Mouse (Mus musculus) MEL (cell line): Measurements from ENCODE around the gene Dydc2. TPM values are rescaled to one million over a fixed set of nuclear protein-coding genes. Genes with fewer than 3 reads are reported as not detected.

Experiments
- DNase-seq: peaks from one replicate; pipeline ENCODE4 v3.0.0; 2011; ENCODE audit warnings: low read depth, low spot score
- H3K27ac ChIP-seq: 2 replicates; pipeline ENCODE4 v1.5.1; 2012; ENCODE audit warnings: low read depth, mild to moderate bottlenecking, control low read depth, low read length, moderate library complexity; ENCODE audit not compliant: control insufficient read depth
- H3K27me3 ChIP-seq, 2 experiments: fragments of 150-350 bp in 1 of 2; sonication (generic) in 1 of 2; 2 replicates each; pipeline ENCODE4 v1.6.1; 2012; ENCODE audit warnings: low read length in 2 of 2, mild to moderate bottlenecking in 2 of 2, improper control_type of control experiment in 1 of 2, moderate library complexity in 1 of 2; ENCODE audit not compliant: insufficient read depth in 2 of 2, control insufficient read depth in 1 of 2
- H3K36me3 ChIP-seq, 2 experiments: 2 replicates each; pipeline ENCODE4 v1.6.1; 2012 to 2014; ENCODE audit warnings: low read length in 2 of 2, improper control_type of control experiment in 1 of 2, inconsistent platforms in 1 of 2, mild to moderate bottlenecking in 1 of 2; ENCODE audit not compliant: insufficient read depth in 2 of 2, control insufficient read depth in 1 of 2
- H3K4me1 ChIP-seq, 2 experiments: fragments of 150-350 bp in 1 of 2; sonication (generic) in 1 of 2; 2 replicates each; pipeline ENCODE4 v1.6.1; 2012; ENCODE audit warnings: low read length in 2 of 2, improper control_type of control experiment in 1 of 2, mild to moderate bottlenecking in 1 of 2; ENCODE audit not compliant: insufficient read depth in 2 of 2, control insufficient read depth in 1 of 2
- H3K4me3 ChIP-seq, 2 experiments: fragments of 150-350 bp in 1 of 2; sonication (generic) in 1 of 2; 2 replicates each; pipeline ENCODE4 v1.5.1; 2012; ENCODE audit warnings: low read depth in 2 of 2, low read length in 2 of 2, mild to moderate bottlenecking in 2 of 2, moderate library complexity in 2 of 2, control low read depth in 1 of 2, improper control_type of control experiment in 1 of 2; ENCODE audit not compliant: control insufficient read depth in 1 of 2, insufficient read depth in 1 of 2
- H3K79me2 ChIP-seq: 2 replicates; pipeline ENCODE4 v1.6.1; 2012; ENCODE audit warnings: mild to moderate bottlenecking, low read length, moderate library complexity; ENCODE audit not compliant: control insufficient read depth, poor library complexity, insufficient read depth
- H3K9ac ChIP-seq: 2 replicates; pipeline ENCODE4 v1.6.1; 2012; ENCODE audit warnings: low read depth, mild to moderate bottlenecking, control low read depth, low read length, moderate library complexity; ENCODE audit not compliant: control insufficient read depth, poor library complexity, severe bottlenecking
- H3K9me3 ChIP-seq: fragments of 150-350 bp; sonication (generic); replicated peaks from 2 replicates; pipeline ENCODE4 v1.6.1; 2012; ENCODE audit warnings: mild to moderate bottlenecking, low read length, improper control_type of control experiment, moderate library complexity; ENCODE audit not compliant: insufficient read depth
- CHD1 ChIP-seq: IDR thresholded peaks from 2 replicates; pipeline ENCODE4 v1.6.1; 2012; ENCODE audit warnings: low read depth, mild to moderate bottlenecking, inconsistent platforms, low read length, improper control_type of control experiment
- CHD2 ChIP-seq: IDR thresholded peaks from 2 replicates; pipeline ENCODE4 v1.6.1; 2011; ENCODE audit warnings: low read length, improper control_type of control experiment
- CTCF ChIP-seq, 3 experiments: IDR thresholded peaks in 2 of 3; conservative IDR thresholded peaks in 1 of 3; 2 replicates each; pipeline ENCODE4 v1.5.1; 2011 to 2012; ENCODE audit warnings: low read length in 3 of 3, low read depth in 2 of 3, mild to moderate bottlenecking in 2 of 3, improper control_type of control experiment in 1 of 3, inconsistent platforms in 1 of 3, mixed read lengths in 1 of 3, moderate library complexity in 1 of 3; ENCODE audit not compliant: control insufficient read depth in 1 of 3, insufficient read depth in 1 of 3, poor library complexity in 1 of 3, severe bottlenecking in 1 of 3
- E2F4 ChIP-seq: IDR thresholded peaks from 2 replicates; pipeline ENCODE4 v1.6.1; 2011; ENCODE audit warnings: low read depth, low read length, improper control_type of control experiment, borderline replicate concordance
- ELF1 ChIP-seq: IDR thresholded peaks from 2 replicates; pipeline ENCODE4 v1.6.1; 2014; ENCODE audit warnings: low read depth, mild to moderate bottlenecking, inconsistent platforms, low read length, improper control_type of control experiment, moderate library complexity
- EP300 ChIP-seq, 2 experiments: IDR thresholded peaks; 2 replicates each; pipeline ENCODE4 v1.6.1; 2011; ENCODE audit warnings: improper control_type of control experiment in 2 of 2, low read length in 2 of 2, low read depth in 1 of 2, mild to moderate bottlenecking in 1 of 2
- ETS1 ChIP-seq: IDR thresholded peaks from 2 replicates; pipeline ENCODE4 v1.6.1; 2012; ENCODE audit warnings: low read depth, mild to moderate bottlenecking, inconsistent platforms, low read length, improper control_type of control experiment, moderate library complexity
- GATA1 ChIP-seq: IDR thresholded peaks from 2 replicates; pipeline ENCODE4 v1.6.1; 2011; ENCODE audit warnings: low read depth, low read length, improper control_type of control experiment
- KAT2A ChIP-seq: conservative IDR thresholded peaks from 2 replicates; pipeline ENCODE4 v1.6.1; 2012; ENCODE audit warnings: low read depth, low read length, improper control_type of control experiment, inconsistent platforms
- MXI1 ChIP-seq: IDR thresholded peaks from 2 replicates; pipeline ENCODE4 v1.6.1; 2011; ENCODE audit warnings: mild to moderate bottlenecking, low read depth, low read length, improper control_type of control experiment
- MYB ChIP-seq: IDR thresholded peaks from 2 replicates; pipeline ENCODE4 v1.6.1; 2011; ENCODE audit warnings: mild to moderate bottlenecking, low read depth, low read length, improper control_type of control experiment
- MYC ChIP-seq: IDR thresholded peaks from 2 replicates; pipeline ENCODE4 v1.6.1; 2011; ENCODE audit warnings: low read depth, mild to moderate bottlenecking, low read length, improper control_type of control experiment, moderate library complexity
- NELFE ChIP-seq: IDR thresholded peaks from 2 replicates; pipeline ENCODE4 v1.6.1; 2011; ENCODE audit warnings: low read depth, low read length, improper control_type of control experiment
- NRF1 ChIP-seq: IDR thresholded peaks from 2 replicates; pipeline ENCODE4 v1.6.1; 2014; ENCODE audit warnings: low read depth, mild to moderate bottlenecking, inconsistent platforms, low read length, improper control_type of control experiment, moderate library complexity; ENCODE audit not compliant: poor library complexity, insufficient read depth, severe bottlenecking
- POLR2A ChIP-seq, 2 experiments: IDR thresholded peaks; 2 replicates each; pipeline ENCODE4 v1.6.1; 2011 to 2012; ENCODE audit warnings: low read length in 2 of 2, mild to moderate bottlenecking in 2 of 2, control low read depth in 1 of 2, improper control_type of control experiment in 1 of 2, low read depth in 1 of 2, moderate library complexity in 1 of 2; ENCODE audit not compliant: control insufficient read depth in 1 of 2, insufficient read depth in 1 of 2, poor library complexity in 1 of 2
- POLR2AphosphoS5 ChIP-seq: IDR thresholded peaks from 2 replicates; pipeline ENCODE4 v1.6.1; 2012; ENCODE audit warnings: low read depth, borderline replicate concordance, mild to moderate bottlenecking, inconsistent platforms, low read length, moderate library complexity, mixed read lengths
- TCF12 ChIP-seq: IDR thresholded peaks from 2 replicates; pipeline ENCODE4 v1.6.1; 2014; ENCODE audit warnings: low read depth, mild to moderate bottlenecking, inconsistent platforms, low read length, improper control_type of control experiment, moderate library complexity
- USF1 ChIP-seq: IDR thresholded peaks from 2 replicates; pipeline ENCODE4 v1.6.1; 2014; ENCODE audit warnings: low read depth, mild to moderate bottlenecking, inconsistent platforms, low read length, improper control_type of control experiment, moderate library complexity
- USF2 ChIP-seq, 2 experiments: IDR thresholded peaks; 2 replicates each; pipeline ENCODE4 v1.6.1; 2011 to 2012; ENCODE audit warnings: improper control_type of control experiment in 2 of 2, low read length in 2 of 2, borderline replicate concordance in 1 of 2, inconsistent platforms in 1 of 2, low read depth in 1 of 2, mild to moderate bottlenecking in 1 of 2; ENCODE audit not compliant: insufficient read depth in 1 of 2
- ZKSCAN1 ChIP-seq: IDR thresholded peaks from 2 replicates; pipeline ENCODE4 v1.6.1; 2012; ENCODE audit warnings: low read depth, mild to moderate bottlenecking, inconsistent platforms, low read length, improper control_type of control experiment, moderate library complexity
- ZMIZ1 ChIP-seq: IDR thresholded peaks from 2 replicates; pipeline ENCODE4 v1.6.1; 2012; ENCODE audit warnings: low read depth, mild to moderate bottlenecking, inconsistent platforms, low read length, improper control_type of control experiment, moderate library complexity
- polyA plus RNA-seq, 2 experiments: library from polyadenylated mRNA; stranded (reverse) in 1 of 2; unstranded in 1 of 2; fragments of >175 nt in 1 of 2; fragments of >200 nt in 1 of 2; gene quantifications; 2 replicates each; pipeline versions ENCODE4 v1.2.1 to v1.2.4; 2012; ENCODE audit warnings: low replicate concordance in 2 of 2, low read depth in 1 of 2; ENCODE audit not compliant: insufficient read length in 2 of 2, insufficient read depth in 1 of 2, missing spikeins in 1 of 2
- total RNA-seq: library from RNA; depleted of rRNA; stranded (reverse); fragments of 300-350 nt; gene quantifications from 2 replicates; pipeline ENCODE4 v1.2.3, GENCODE M21; 2012

The Dydc2 gene
- total and polyA plus RNA-seq, 3 experiments = not detected

DNA sequence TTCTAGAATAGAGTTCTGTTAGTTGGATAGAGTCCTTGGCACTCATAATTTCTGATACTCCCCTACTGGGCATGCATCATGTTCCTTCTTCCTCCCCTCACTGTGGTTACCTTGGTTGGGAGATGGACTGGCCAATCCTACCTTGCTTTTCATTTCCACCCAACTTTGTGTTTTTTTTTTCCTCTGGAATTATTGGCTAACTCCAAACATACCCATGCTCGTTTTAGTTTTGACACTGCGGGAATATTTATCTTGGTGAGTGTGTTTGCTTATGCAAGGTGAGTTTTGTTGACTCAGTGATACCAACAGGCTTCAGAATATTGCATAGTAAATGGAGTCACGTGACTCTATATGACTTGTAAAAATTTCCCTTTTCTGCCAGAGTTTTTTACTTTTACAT is 31.7 kb upstream of the Dydc2 start:
- H3K9me3 ChIP-seq = no peaks in the 10 kb centered on the region

DNA sequence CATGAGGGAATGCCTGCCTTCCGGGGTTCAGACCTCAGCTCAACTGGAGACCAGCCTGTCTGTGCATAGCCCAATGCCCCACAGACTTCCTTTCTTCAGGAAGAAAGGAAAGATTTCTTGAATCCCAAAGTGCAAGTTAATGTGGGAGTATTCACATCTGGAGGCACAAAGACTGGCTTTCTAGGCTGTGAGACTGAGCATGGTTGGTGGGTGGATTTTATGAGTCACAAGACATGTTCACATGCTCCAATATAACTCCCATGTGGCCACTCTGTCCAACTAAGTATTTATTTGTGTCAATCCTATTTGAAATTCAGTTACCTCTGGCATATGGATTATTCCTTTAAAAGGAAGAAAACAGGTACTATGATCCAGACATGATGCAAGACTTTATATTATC is 29.7 kb upstream of the Dydc2 start:
- Histone ChIP-seq H3K79me2 (no peaks in the 10 kb centered on the region), H3K4me3 (no peak overlapping the region), H3K27me3 (no peaks in the 10 kb centered on the region), H3K36me3 (no peaks in the 10 kb centered on the region), H3K4me1 (no peaks in the 10 kb centered on the region), H3K9ac (no peak overlapping the region), H3K27ac (no peak overlapping the region), H3K9me3 (no peaks in the 10 kb centered on the region)
- TF ChIP-seq POLR2A (IDR thresholded peaks at IDR 0.05; ENCODE audit: control insufficient read depth in 1 of 2, insufficient read depth in 1 of 2, low read depth in 1 of 2, low read length in 2 of 2, poor library complexity in 1 of 2) (no peak), NRF1 (no peak), ETS1 (no peak), ELF1 (no peak), POLR2AphosphoS5 (no peak), USF1 (no peak), USF2 (IDR thresholded peaks at IDR 0.05; ENCODE audit: borderline replicate concordance in 1 of 2, insufficient read depth in 1 of 2, low read depth in 1 of 2, low read length in 2 of 2) (no peak), MXI1 (no peak), NELFE (no peak), MYB (no peak), ZKSCAN1 (no peak), CHD2 (no peak), KAT2A (no peak), EP300 (IDR thresholded peaks at IDR 0.05; ENCODE audit: low read depth in 1 of 2, low read length in 2 of 2) (no peak), MYC (no peak), CTCF (IDR thresholded peaks at IDR 0.05 in 2 of 3, conservative IDR thresholded peaks at IDR 0.05 in 1 of 3; ENCODE audit: control insufficient read depth in 1 of 3, insufficient read depth in 1 of 3, low read depth in 2 of 3, low read length in 3 of 3, poor library complexity in 1 of 3, severe bottlenecking in 1 of 3) (no peak), GATA1 (no peak), ZMIZ1 (no peak)
- no peak for DNase-seq

More for the DNA sequence above, 31.7 kb upstream of the Dydc2 start:
- Histone ChIP-seq H3K9ac (no peak overlapping the region), H3K4me1 (no peaks in the 10 kb centered on the region), H3K4me3 (no peak overlapping the region), H3K79me2 (no peaks in the 10 kb centered on the region), H3K36me3 (no peaks in the 10 kb centered on the region), H3K27me3 (no peaks in the 10 kb centered on the region), H3K27ac (no peak overlapping the region)
- TF ChIP-seq USF1 (0 out of 2 replicates have a peak, but pooled peaks have one; percentile 21), USF2 (IDR thresholded peaks at IDR 0.05; ENCODE audit: borderline replicate concordance in 1 of 2, insufficient read depth in 1 of 2, low read depth in 1 of 2, low read length in 2 of 2) (no peak), E2F4 (no peak), CHD1 (no peak), TCF12 (no peak)
- DNase-seq = no peak
